Mouse (Mus musculus) CH12.LX (cell line): Measurements from ENCODE around the gene Zbtb20. TPM values are rescaled to one million over a fixed set of nuclear protein-coding genes. Genes with fewer than 3 reads are reported as not detected.

Source experiments
- DNase-seq: peaks from one replicate; pipeline ENCODE4 v3.0.0-alpha.2; 2013; ENCODE audit errors: extremely low read depth
- H3K27ac ChIP-seq: 2 replicates; pipeline ENCODE4 v1.5.1; 2012; ENCODE audit warnings: low read depth, mild to moderate bottlenecking, control low read depth, moderate library complexity; ENCODE audit not compliant: insufficient read depth
- H3K27me3 ChIP-seq: replicated peaks from 2 replicates; pipeline ENCODE3; 2012; ENCODE audit warnings: inconsistent platforms
- H3K36me3 ChIP-seq, 2 experiments: replicated peaks in 1 of 2; 2 replicates each; pipeline versions ENCODE3 to v1.6.1; 2012; ENCODE audit warnings: inconsistent platforms in 1 of 2, low read length in 1 of 2, mild to moderate bottlenecking in 1 of 2, mixed read lengths in 1 of 2, moderate library complexity in 1 of 2; ENCODE audit not compliant: control insufficient read depth in 1 of 2, insufficient read depth in 1 of 2
- H3K4me1 ChIP-seq, 2 experiments: 2 replicates each; pipeline ENCODE4 v1.6.1; 2012; ENCODE audit warnings: inconsistent platforms in 1 of 2, moderate library complexity in 1 of 2; ENCODE audit not compliant: insufficient read depth in 2 of 2, control insufficient read depth in 1 of 2
- H3K4me2 ChIP-seq: 2 replicates; pipeline ENCODE4 v1.6.1; 2012; ENCODE audit warnings: low read depth, mild to moderate bottlenecking, control low read depth; ENCODE audit not compliant: poor library complexity, insufficient read depth, severe bottlenecking
- H3K4me3 ChIP-seq, 3 experiments: fragments of 150-350 bp in 1 of 3; sonication (generic) in 1 of 3; replicated peaks in 1 of 3; 2 replicates each; pipeline versions ENCODE3 to v1.5.1; 2011 to 2012; ENCODE audit warnings: low read depth in 2 of 3, low read length in 2 of 3, mild to moderate bottlenecking in 2 of 3, moderate library complexity in 2 of 3, control low read depth in 1 of 3, improper control_type of control experiment in 1 of 3, inconsistent platforms in 1 of 3, mixed read lengths in 1 of 3; ENCODE audit not compliant: poor library complexity in 1 of 3
- H3K79me2 ChIP-seq: replicated peaks from 2 replicates; pipeline ENCODE4 v1.6.1; 2012; ENCODE audit warnings: mild to moderate bottlenecking, moderate library complexity; ENCODE audit not compliant: control insufficient read depth, poor library complexity, insufficient read depth, severe bottlenecking; ENCODE audit errors: extremely low read depth
- H3K9ac ChIP-seq: 2 replicates; pipeline ENCODE4 v1.6.1; 2012; ENCODE audit warnings: low read depth, mild to moderate bottlenecking, control low read depth, moderate library complexity; ENCODE audit not compliant: insufficient read depth
- H3K9me3 ChIP-seq: replicated peaks from 2 replicates; pipeline ENCODE3; 2012; ENCODE audit warnings: low read length, inconsistent platforms, mixed read lengths
- BHLHE40 ChIP-seq: IDR thresholded peaks from 2 replicates; pipeline ENCODE4 v1.6.1; 2011; ENCODE audit warnings: mild to moderate bottlenecking, low read depth, low read length, improper control_type of control experiment
- CHD1 ChIP-seq: IDR thresholded peaks from 2 replicates; pipeline ENCODE4 v1.6.1; 2012; ENCODE audit warnings: low read depth, low read length, improper control_type of control experiment, inconsistent platforms
- CTCF ChIP-seq, 2 experiments: IDR thresholded peaks in 1 of 2; conservative IDR thresholded peaks in 1 of 2; 2 replicates each; pipeline ENCODE4 v1.5.1; 2011 to 2012; ENCODE audit warnings: low read depth in 2 of 2, low read length in 2 of 2, improper control_type of control experiment in 1 of 2, inconsistent platforms in 1 of 2, mild to moderate bottlenecking in 1 of 2, moderate library complexity in 1 of 2
- E2F4 ChIP-seq: IDR thresholded peaks from 2 replicates; pipeline ENCODE4 v1.6.1; 2011; ENCODE audit warnings: low read depth, low read length, improper control_type of control experiment; ENCODE audit not compliant: insufficient replicate concordance
- EP300 ChIP-seq: IDR thresholded peaks from 2 replicates; pipeline ENCODE4 v1.6.1; 2011; ENCODE audit warnings: low read length, improper control_type of control experiment
- ETS1 ChIP-seq: conservative IDR thresholded peaks from 2 replicates; pipeline ENCODE4 v1.6.1; 2012; ENCODE audit warnings: low read depth, mild to moderate bottlenecking, inconsistent platforms, low read length, improper control_type of control experiment, moderate library complexity
- GABPA ChIP-seq: IDR thresholded peaks from 2 replicates; pipeline ENCODE4 v1.6.1; 2012; ENCODE audit warnings: low read depth, low read length, improper control_type of control experiment, inconsistent platforms; ENCODE audit not compliant: insufficient replicate concordance
- IRF4 ChIP-seq: IDR thresholded peaks from 2 replicates; pipeline ENCODE4 v1.6.1; 2014; ENCODE audit warnings: low read depth, mild to moderate bottlenecking, inconsistent platforms, low read length, improper control_type of control experiment
- JUN ChIP-seq: IDR thresholded peaks from 2 replicates; pipeline ENCODE4 v1.6.1; 2011; ENCODE audit warnings: low read depth, mild to moderate bottlenecking, low read length, improper control_type of control experiment, moderate library complexity; ENCODE audit not compliant: insufficient read depth
- KAT2A ChIP-seq: IDR thresholded peaks from 2 replicates; pipeline ENCODE4 v1.6.1; 2012; ENCODE audit warnings: low read length, improper control_type of control experiment, inconsistent platforms; ENCODE audit not compliant: insufficient replicate concordance
- MAZ ChIP-seq: IDR thresholded peaks from 2 replicates; pipeline ENCODE4 v1.6.1; 2012; ENCODE audit warnings: low read depth, mild to moderate bottlenecking, inconsistent platforms, low read length, improper control_type of control experiment, moderate library complexity
- MEF2A ChIP-seq: IDR thresholded peaks from 2 replicates; pipeline ENCODE4 v1.6.1; 2014; ENCODE audit warnings: low read depth, mild to moderate bottlenecking, inconsistent platforms, low read length, improper control_type of control experiment, borderline replicate concordance
- MYC ChIP-seq: IDR thresholded peaks from 2 replicates; pipeline ENCODE4 v1.6.1; 2011; ENCODE audit warnings: low read depth, mild to moderate bottlenecking, improper control_type of control experiment, low read length
- NELFE ChIP-seq: IDR thresholded peaks from 2 replicates; pipeline ENCODE4 v1.6.1; 2011; ENCODE audit warnings: low read depth, low read length, improper control_type of control experiment
- POLR2A ChIP-seq: IDR thresholded peaks from 2 replicates; pipeline ENCODE4 v1.6.1; 2011; ENCODE audit warnings: low read depth, mild to moderate bottlenecking, improper control_type of control experiment, low read length
- RAD21 ChIP-seq: IDR thresholded peaks from 2 replicates; pipeline ENCODE4 v1.6.1; 2011; ENCODE audit warnings: low read depth, mild to moderate bottlenecking, low read length, improper control_type of control experiment, moderate library complexity
- RCOR1 ChIP-seq: conservative IDR thresholded peaks from 2 replicates; pipeline ENCODE4 v1.6.1; 2012; ENCODE audit warnings: low read depth, mild to moderate bottlenecking, inconsistent platforms, low read length, improper control_type of control experiment
- SIN3A ChIP-seq: IDR thresholded peaks from 2 replicates; pipeline ENCODE4 v1.6.1; 2012; ENCODE audit warnings: low read length, improper control_type of control experiment, inconsistent platforms
- SMC3 ChIP-seq: IDR thresholded peaks from 2 replicates; pipeline ENCODE4 v1.6.1; 2011; ENCODE audit warnings: low read depth, low read length, improper control_type of control experiment
- TBP ChIP-seq: conservative IDR thresholded peaks from 2 replicates; pipeline ENCODE4 v1.6.1; 2011; ENCODE audit warnings: low read depth, low read length, improper control_type of control experiment
- TCF12 ChIP-seq: IDR thresholded peaks from 2 replicates; pipeline ENCODE4 v1.6.1; 2014; ENCODE audit warnings: low read depth, mild to moderate bottlenecking, inconsistent platforms, low read length, improper control_type of control experiment
- UBTF ChIP-seq: IDR thresholded peaks from 2 replicates; pipeline ENCODE4 v1.6.1; 2012; ENCODE audit warnings: low read depth, mild to moderate bottlenecking, inconsistent platforms, low read length, improper control_type of control experiment, moderate library complexity
- USF1 ChIP-seq: IDR thresholded peaks from 2 replicates; pipeline ENCODE4 v1.6.1; 2014; ENCODE audit warnings: low read depth, mild to moderate bottlenecking, inconsistent platforms, low read length, improper control_type of control experiment
- ZC3H11A ChIP-seq: IDR thresholded peaks from 2 replicates; pipeline ENCODE4 v1.6.1; 2012; ENCODE audit warnings: low read depth, mild to moderate bottlenecking, inconsistent platforms, low read length, improper control_type of control experiment
- ZKSCAN1 ChIP-seq: IDR thresholded peaks from 2 replicates; pipeline ENCODE4 v1.6.1; 2012; ENCODE audit warnings: low read depth, inconsistent platforms, low read length, improper control_type of control experiment, borderline replicate concordance
- ZMIZ1 ChIP-seq: IDR thresholded peaks from 2 replicates; pipeline ENCODE4 v1.6.1; 2012; ENCODE audit warnings: low read depth, mild to moderate bottlenecking, inconsistent platforms, low read length, improper control_type of control experiment
- dilution Hi-C: fragments of 300-500 bp; cut with MboI; formaldehyde crosslinking; loops from 2 replicates; pipeline ENCODE4 v1.14.3; 2020; ENCODE audit warnings: low sequenced_read_pairs; ENCODE audit not compliant: extremely low pct_unique_long_range_greater_than_20kb, extremely low pct_ligation_motif_present
- in situ Hi-C: fragments of 300-500 bp; cut with MboI; formaldehyde crosslinking; loops from 3 replicates; pipeline ENCODE4 v1.14.3; 2019; ENCODE audit warnings: low sequenced_read_pairs, low pct_ligation_motif_present, low pct_unique_long_range_greater_than_20kb, mixed read lengths
- polyA plus RNA-seq: library from polyadenylated mRNA; unstranded; fragments of >175 nt; gene quantifications from 2 replicates; pipeline ENCODE4 v1.2.1, GENCODE M21; 2012; ENCODE audit warnings: low read depth; ENCODE audit not compliant: insufficient read length
- total RNA-seq, 2 experiments: library from RNA; depleted of rRNA; stranded (reverse); fragments of 300-350 nt in 1 of 2; fragments of >200 nt in 1 of 2; gene quantifications; 2 replicates each; pipeline ENCODE4 v1.2.3; 2012 to 2014

Gene Zbtb20
- total and polyA plus RNA-seq, 3 experiments = 24.9 to 58.0 (median 51.6) TPM

GRCm38 (mm10) chr16:43492863-43493262 lies 617.2 kb downstream of the Zbtb20 start:
- Histone ChIP-seq H3K4me1 (peaks cover 25 to 87% of the 10 kb centered on the region in 2 experiments), H3K27ac (peak overlapping the region; percentile 84), H3K27me3 (no peaks in the 10 kb centered on the region), H3K4me2 (peak overlapping the region; percentile 62; the same call in 1 of the 2 replicates), H3K9ac (peak overlapping the region; percentile 57), H3K36me3 (peaks cover 0 to 9% of the 10 kb centered on the region in 2 experiments), H3K79me2 (peaks cover 57% of the 10 kb centered on the region), H3K9me3 (no peaks in the 10 kb centered on the region), H3K4me3 (no peak overlapping the region)
- dilution Hi-C loops (no loop called here), in situ Hi-C loops (no loop called here)
- TF ChIP-seq KAT2A (no peak), RAD21 (peak; percentile 46), USF1 (no peak), ZMIZ1 (0 out of 2 replicates have a peak, but pooled peaks have one; percentile 43), EP300 (peak; percentile 58; the same call in 1 of the 2 replicates), POLR2A (peak; percentile 29; the same call in 1 of the 2 replicates), JUN (no peak), CHD1 (0 out of 2 replicates have a peak, but pooled peaks have one; percentile 3), RCOR1 (no peak), TCF12 (no peak; the same call in 1 of the 2 replicates), UBTF (no peak), IRF4 (no peak; the same call in 1 of the 2 replicates), TBP (no peak), CTCF (conservative IDR thresholded peaks at IDR 0.05 in 1 of 2, IDR thresholded peaks at IDR 0.05 in 1 of 2; ENCODE audit: low read depth in 2 of 2, low read length in 2 of 2) (peak in 1 of 2 experiments; percentile 51; a peak in 2 of 4 replicates), SMC3 (peak; percentile 45), BHLHE40 (0 out of 2 replicates have a peak, but pooled peaks have one; percentile 10), SIN3A (no peak), MEF2A (no peak; the same call in 1 of the 2 replicates), MYC (no peak), NELFE (no peak), MAZ (no peak), GABPA (no peak), ZKSCAN1 (no peak), ETS1 (0 out of 2 replicates have a peak, but pooled peaks have one; percentile 8), E2F4 (no peak), ZC3H11A (no peak)
- no peak for DNase-seq
